ENCODE assay signal across 10 mouse cellular contexts in genomic region chr5:146919874-146920273, GRCm38 (mm10). TPM values are rescaled to one million over a fixed set of nuclear protein-coding genes. Genes with fewer than 3 reads are reported as not detected.
DNase-seq lines count a peak whose midpoint lies in the region; ATAC-seq lines count a peak whose summit lies in the region.
"Had no signal": no experiment of that assay in that cellular context is flagged by ENCODE, and none has a peak within 500 bp of the region (broad histone marks: within the 10 kb centered on the region; RNA-seq: fewer than 3 reads in every experiment).

No protein-coding gene starts in this region.

- H3K9ac ChIP-seq in kidney, embryonic 15.5 days, result no peak overlapping the region
- H3K9ac ChIP-seq in neural tube, embryonic 12.5 days, result 0 out of 2 replicates have a peak overlapping the region, but pooled peaks have one; percentile 40

- peak overlapping the region; percentile 66 for H3K4me2 ChIP-seq in kidney, embryonic 15.5 days
- H3K4me2 ChIP-seq in neural tube, embryonic 12.5 days (replicated peaks), result peak overlapping the region; percentile 67

- no peaks in the 10 kb centered on the region for H3K9me3 ChIP-seq in kidney, embryonic 15.5 days (replicated peaks)
- H3K9me3 ChIP-seq in forebrain, embryonic 10.5 days, result no peaks in the 10 kb centered on the region
- no peaks in the 10 kb centered on the region for H3K9me3 ChIP-seq in limb, embryonic 10.5 days (replicated peaks)
- H3K9me3 ChIP-seq in neural tube, embryonic 12.5 days, result no peaks in the 10 kb centered on the region

- no peak overlapping the region for H3K27ac ChIP-seq in kidney, embryonic 15.5 days
- peak overlapping the region; percentile 69 for H3K27ac ChIP-seq in forebrain, embryonic 10.5 days
- H3K27ac ChIP-seq in limb, embryonic 10.5 days, result peak overlapping the region; percentile 88
- H3K27ac ChIP-seq in neural tube, embryonic 12.5 days, result no peak overlapping the region

- no peak for ATAC-seq in kidney, embryonic 15.5 days (replicated peaks; ENCODE audit: low FRiP score)
- ATAC-seq in neural tube, embryonic 12.5 days (ENCODE audit: low FRiP score, low read depth), result peak; percentile 56

- intact Hi-C loops in left cerebral cortex, postnatal 10 days (cut with DNase I), result no loop called here

- H3K27me3 ChIP-seq in kidney, embryonic 15.5 days, result peaks cover 13% of the 10 kb centered on the region; the same call in 1 of the 2 replicates
- peaks cover 8% of the 10 kb centered on the region for H3K27me3 ChIP-seq in forebrain, embryonic 10.5 days (ENCODE audit: poor library complexity, severe bottlenecking)
- no peaks in the 10 kb centered on the region for H3K27me3 ChIP-seq in limb, embryonic 10.5 days (ENCODE audit: low read depth, poor library complexity, severe bottlenecking)
- H3K27me3 ChIP-seq in neural tube, embryonic 12.5 days (replicated peaks), result no peaks in the 10 kb centered on the region

- H3K4me3 ChIP-seq in kidney, embryonic 15.5 days (replicated peaks), result peak overlapping the region; percentile 33
- H3K4me3 ChIP-seq in forebrain, embryonic 10.5 days, result peak overlapping the region; percentile 49
- peak overlapping the region; percentile 52 for H3K4me3 ChIP-seq in limb, embryonic 10.5 days
- H3K4me3 ChIP-seq in neural tube, embryonic 12.5 days, result peak overlapping the region; percentile 23; the same call in 1 of the 2 replicates

- no peak for DNase-seq in kidney, postnatal 10 days
- no peak for DNase-seq in forebrain, embryonic 10.5 days (ENCODE audit: extremely low spot score, low spot score)
- peak; percentile 84 for DNase-seq in limb, embryonic 10.5 days (ENCODE audit: low spot score)
- no peak for DNase-seq in gastrocnemius, postnatal 25 days
- no peak for DNase-seq in left cerebral cortex, adult 11 months (ENCODE audit: low spot score)
- DNase-seq in left cerebral cortex, postnatal 10 days (ENCODE audit: extremely low spot score in 1 of 2, low spot score in 2 of 2), result no peak
- DNase-seq: layer of hippocampus, adult 9-11 months; thymus, postnatal 36 days had no signal

- no peaks in the 10 kb centered on the region for H3K36me3 ChIP-seq in kidney, embryonic 15.5 days
- no peaks in the 10 kb centered on the region for H3K36me3 ChIP-seq in forebrain, embryonic 10.5 days (replicated peaks)
- H3K36me3 ChIP-seq in limb, embryonic 10.5 days, result no peaks in the 10 kb centered on the region
- no peaks in the 10 kb centered on the region for H3K36me3 ChIP-seq in neural tube, embryonic 12.5 days

- peaks cover 17% of the 10 kb centered on the region for H3K4me1 ChIP-seq in kidney, embryonic 15.5 days
- H3K4me1 ChIP-seq in forebrain, embryonic 10.5 days, result peaks cover 19% of the 10 kb centered on the region
- H3K4me1 ChIP-seq in limb, embryonic 10.5 days, result peaks cover 25% of the 10 kb centered on the region
- peaks cover 16% of the 10 kb centered on the region for H3K4me1 ChIP-seq in neural tube, embryonic 12.5 days

- WGBS in kidney, embryonic 15.5 days, result 7% methylated on average over 6 of the region's 6 CpGs
- 27% methylated on average over 6 of the region's 6 CpGs for WGBS in forebrain, embryonic 10.5 days
- WGBS in limb, embryonic 10.5 days, result 4% methylated on average over 6 of the region's 6 CpGs
- WGBS in neural tube, embryonic 12.5 days, result 6% methylated on average over 6 of the region's 6 CpGs

RNA-seq across cellular contexts. Expression of gene Gtf3a, which starts 28.6 kb away (rescaled TPM):
- 120 and 125 TPM in 2 replicates for polyA plus RNA-seq in kidney, embryonic 15.5 days (2015; fragmentation: Nextera tagmentation; extraction: Ambion mirVana)
- polyA plus RNA-seq in forebrain, embryonic 10.5 days (2016; fragmentation: Nextera tagmentation; extraction: Ambion mirVana), result 149 and 150 TPM in 2 replicates
- 141 and 159 TPM in 2 replicates for polyA plus RNA-seq in limb, embryonic 10.5 days (2016; fragmentation: Nextera tagmentation; extraction: Ambion mirVana)
- 92.8 and 98.4 TPM in 2 replicates for polyA plus RNA-seq in neural tube, embryonic 12.5 days (2016; fragmentation: Nextera tagmentation; extraction: Ambion mirVana)
- total RNA-seq in gastrocnemius, postnatal 25 days (2021), result 10 to 100 TPM; 23.6 to 25.3 TPM
- total RNA-seq in left cerebral cortex, postnatal 10 days (2021), result 10 to 100 TPM; 31.0 to 32.9 TPM

RNA-seq across cellular contexts. Expression of gene Mtif3, which starts 43.7 kb away (rescaled TPM):
- 24.8 and 25.0 TPM in 2 replicates for polyA plus RNA-seq in kidney, embryonic 15.5 days (2015; fragmentation: Nextera tagmentation; extraction: Ambion mirVana)
- polyA plus RNA-seq in forebrain, embryonic 10.5 days (2016; fragmentation: Nextera tagmentation; extraction: Ambion mirVana), result 20.7 and 22.4 TPM in 2 replicates
- 19.1 and 21.0 TPM in 2 replicates for polyA plus RNA-seq in limb, embryonic 10.5 days (2016; fragmentation: Nextera tagmentation; extraction: Ambion mirVana)
- 26.8 and 28.9 TPM in 2 replicates for polyA plus RNA-seq in neural tube, embryonic 12.5 days (2016; fragmentation: Nextera tagmentation; extraction: Ambion mirVana)
- total RNA-seq in gastrocnemius, postnatal 25 days (2021), result 10 to 100 TPM; 20.2 to 20.8 TPM
- 10 to 100 TPM; 18.6 to 19.6 TPM for total RNA-seq in left cerebral cortex, postnatal 10 days (2021)

Comparison
In these comparisons a context has a peak if more than half of its experiments do, and no peak if none do; other contexts are left out.
1. H3K27ac ChIP-seq: peak in forebrain, embryonic 10.5 days (single experiment) and limb, embryonic 10.5 days (single experiment); none in kidney, embryonic 15.5 days (single experiment) and neural tube, embryonic 12.5 days (single experiment).
2. Peak in every context shown above with its lines, with median percentiles within 50 percentile points of each other: H3K4me3 ChIP-seq.